Mouse (Mus musculus): ENCODE measurements around the gene Tial1. TPM values are rescaled to one million over a fixed set of nuclear protein-coding genes. Genes with fewer than 3 reads are reported as not detected.

The Tial1 gene
- 22.0 and 23.9 TPM in 2 replicates for polyA plus RNA-seq (2014; fragmentation: Nextera tagmentation; extraction: Ambion mirVana)

DNA sequence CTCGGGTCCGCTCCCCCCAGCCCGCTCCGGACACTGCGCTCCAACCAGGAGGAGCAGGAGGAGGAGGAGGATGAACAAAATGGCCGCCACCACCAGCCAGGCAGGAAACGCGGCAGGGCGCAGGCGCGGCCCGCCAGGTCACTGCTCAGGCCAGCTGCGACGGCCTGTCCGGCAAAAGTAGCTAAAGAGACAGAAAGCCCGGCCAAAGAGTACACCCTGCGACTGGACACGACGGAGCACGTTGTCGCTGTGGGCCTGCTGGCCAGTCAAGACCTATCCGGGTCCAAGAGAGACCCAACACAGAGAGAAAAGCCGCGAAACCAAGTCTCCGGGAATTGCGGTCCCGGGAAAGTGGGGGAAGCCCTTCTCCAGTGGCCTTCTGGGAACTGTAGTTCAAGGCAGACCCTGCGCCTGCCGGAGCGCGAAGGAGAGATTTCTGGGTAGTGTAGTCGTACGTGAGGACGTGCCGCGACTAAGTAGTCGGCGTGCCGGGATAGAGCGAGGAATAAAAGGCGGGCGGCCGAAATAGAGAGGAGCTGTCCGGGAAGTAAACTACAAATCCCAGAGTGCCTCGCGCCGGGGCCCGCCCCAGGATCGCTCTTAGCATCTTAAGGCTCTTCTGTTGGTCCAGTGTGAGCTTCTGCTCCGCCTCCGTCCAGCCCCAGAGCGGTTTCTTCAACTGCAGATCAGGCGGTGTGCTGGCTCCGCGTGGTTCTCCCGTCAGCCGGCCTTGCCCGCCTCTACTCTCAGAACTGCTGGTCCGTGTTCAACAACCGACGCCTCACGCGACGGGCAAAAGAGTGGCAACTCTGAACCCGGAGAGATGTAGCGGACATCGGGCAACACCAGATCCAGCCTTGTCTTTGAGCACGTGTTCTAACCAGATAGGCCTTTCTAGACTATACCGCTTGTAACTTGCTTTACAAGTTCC, at the start of gene Tial1:
Gene Tial1, minus strand, starts transcription at position 433 of the 931 bp plus-strand sequence.
- no peaks in the 10 kb centered on the region for H3K9me3 ChIP-seq (ENCODE audit: control insufficient read depth, low read length)
- H3K4me1 ChIP-seq (ENCODE audit: control insufficient read depth in 2 of 2, insufficient read depth in 2 of 2, low read length in 2 of 2) = peaks cover 0 to 19% of the 10 kb centered on the region in 2 experiments; a peak in 2 of 4 replicates
- no peaks in the 10 kb centered on the region for H3K27me3 ChIP-seq (ENCODE audit: control insufficient read depth, insufficient read depth, low read length)
- WGBS = 1% methylated on average over 69 of the region's 69 CpGs
- peak within 1 kb of the TSS; percentile 79 for H3K4me2 ChIP-seq (ENCODE audit: low read length)
- H3K9ac ChIP-seq (ENCODE audit: low read length) = peak within 1 kb of the TSS; percentile 83
- peak within 1 kb of the TSS; percentile 67 to 90 for H3K4me3 ChIP-seq (ENCODE audit: control insufficient read depth in 1 of 2, insufficient read depth in 1 of 2, low read depth in 1 of 2, low read length in 2 of 2)
- H3K36me3 ChIP-seq (ENCODE audit: control insufficient read depth, insufficient read depth, low read length) = no peaks in the 10 kb centered on the region
- H3K27ac ChIP-seq (replicated peaks in 1 of 2; ENCODE audit: control insufficient read depth in 1 of 2, insufficient read depth in 1 of 2, low read depth in 2 of 2, low read length in 2 of 2) = peak within 1 kb of the TSS; percentile 87 to 90
- ATAC-seq (ENCODE audit: insufficient number of reproducible peaks, insufficient read depth, low FRiP score, low read depth) = peak; percentile 98

DNA sequence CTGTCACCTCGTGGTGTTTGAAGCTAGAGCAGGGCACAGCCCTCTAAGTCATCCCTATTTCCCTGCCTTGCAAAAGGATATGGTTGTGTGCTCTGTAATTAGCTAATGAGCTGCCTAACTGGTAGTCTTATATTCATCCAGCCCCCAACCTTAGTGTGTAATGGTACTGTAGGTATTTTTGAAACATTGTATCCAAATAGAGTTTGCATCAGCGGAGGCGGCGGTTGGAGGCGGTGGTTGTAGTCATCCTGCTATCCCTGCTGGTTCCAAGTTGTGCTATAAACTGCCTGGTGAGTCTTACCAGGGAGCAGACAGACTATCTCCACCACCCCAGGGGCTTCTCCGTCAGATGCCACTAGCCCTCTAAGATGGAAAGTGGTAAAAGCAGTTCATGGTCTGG, 42.6 kb upstream of the Tial1 start:
- WGBS = 76% methylated on average over 6 of the region's 6 CpGs
- Histone ChIP-seq H3K9me3 (ENCODE audit: control insufficient read depth, low read length) (no peaks in the 10 kb centered on the region), H3K4me1 (ENCODE audit: control insufficient read depth in 2 of 2, insufficient read depth in 2 of 2, low read length in 2 of 2) (peaks cover 6 to 8% of the 10 kb centered on the region in 2 experiments), H3K9ac (ENCODE audit: low read length) (no peak overlapping the region), H3K4me2 (ENCODE audit: low read length) (no peak overlapping the region), H3K36me3 (ENCODE audit: control insufficient read depth, insufficient read depth, low read length) (no peaks in the 10 kb centered on the region), H3K4me3 (ENCODE audit: control insufficient read depth in 1 of 2, insufficient read depth in 1 of 2, low read depth in 1 of 2, low read length in 2 of 2) (no peak overlapping the region), H3K27me3 (ENCODE audit: control insufficient read depth, insufficient read depth, low read length) (no peaks in the 10 kb centered on the region), H3K27ac (replicated peaks in 1 of 2; ENCODE audit: control insufficient read depth in 1 of 2, insufficient read depth in 1 of 2, low read depth in 2 of 2, low read length in 2 of 2) (no peak overlapping the region)
- no peak for ATAC-seq (ENCODE audit: insufficient number of reproducible peaks, insufficient read depth, low FRiP score, low read depth)

DNA sequence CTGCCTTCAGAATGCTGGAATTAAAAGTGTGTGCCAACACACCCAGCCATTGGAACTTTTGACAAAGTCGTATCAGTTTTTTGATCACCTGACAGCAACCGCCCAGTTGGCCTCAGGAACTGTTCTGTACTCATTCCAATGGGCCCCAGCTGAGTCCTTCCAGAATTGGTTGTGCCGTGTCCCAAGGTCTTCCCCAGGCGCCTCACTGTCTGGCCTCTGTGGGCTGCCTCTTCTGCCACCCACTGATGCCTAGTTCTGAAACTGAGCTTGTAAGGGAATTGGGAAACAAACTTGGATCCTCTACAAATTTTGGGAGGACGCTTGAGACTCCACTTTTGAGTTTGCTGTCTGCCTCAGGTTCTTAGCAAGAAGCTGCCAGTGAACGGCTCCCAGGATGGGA, 38.3 kb upstream of the Tial1 start:
- H3K4me1 ChIP-seq (ENCODE audit: control insufficient read depth in 2 of 2, insufficient read depth in 2 of 2, low read length in 2 of 2) = peaks cover 6 to 8% of the 10 kb centered on the region in 2 experiments
- WGBS = 63% methylated on average over 6 of the region's 6 CpGs
- no peak overlapping the region for H3K9ac ChIP-seq (ENCODE audit: low read length)
- H3K27ac ChIP-seq (replicated peaks in 1 of 2; ENCODE audit: control insufficient read depth in 1 of 2, insufficient read depth in 1 of 2, low read depth in 2 of 2, low read length in 2 of 2) = no peak overlapping the region
- H3K4me2 ChIP-seq (ENCODE audit: low read length) = no peak overlapping the region
- no peaks in the 10 kb centered on the region for H3K36me3 ChIP-seq (ENCODE audit: control insufficient read depth, insufficient read depth, low read length)
- no peak for ATAC-seq (ENCODE audit: insufficient number of reproducible peaks, insufficient read depth, low FRiP score, low read depth)
- no peaks in the 10 kb centered on the region for H3K27me3 ChIP-seq (ENCODE audit: control insufficient read depth, insufficient read depth, low read length)
- H3K9me3 ChIP-seq (ENCODE audit: control insufficient read depth, low read length) = no peaks in the 10 kb centered on the region
- no peak overlapping the region for H3K4me3 ChIP-seq (ENCODE audit: control insufficient read depth in 1 of 2, insufficient read depth in 1 of 2, low read depth in 1 of 2, low read length in 2 of 2)

DNA sequence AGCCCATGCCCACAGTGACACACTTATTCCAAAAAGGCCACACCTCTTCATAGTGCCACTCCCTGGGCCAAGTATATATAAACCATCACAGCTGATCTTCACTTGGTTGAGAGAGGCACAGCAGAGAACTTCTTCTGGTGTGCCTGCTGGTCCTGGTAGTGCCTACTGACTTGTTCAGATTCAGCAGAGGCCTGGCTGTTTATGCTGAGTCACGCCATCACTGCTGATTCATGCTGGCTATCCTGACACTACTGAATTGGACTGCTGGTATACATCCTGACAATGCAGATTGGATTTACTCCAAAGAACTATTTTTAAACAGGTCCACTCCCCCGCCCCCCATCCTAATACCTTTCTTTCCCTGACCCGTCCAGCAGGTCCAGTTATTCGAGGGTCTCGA, 33.0 kb upstream of the Tial1 start:
- ATAC-seq (ENCODE audit: insufficient number of reproducible peaks, insufficient read depth, low FRiP score, low read depth) = no peak
- Histone ChIP-seq H3K27ac (replicated peaks in 1 of 2; ENCODE audit: control insufficient read depth in 1 of 2, insufficient read depth in 1 of 2, low read depth in 2 of 2, low read length in 2 of 2) (no peak overlapping the region), H3K9ac (ENCODE audit: low read length) (no peak overlapping the region), H3K9me3 (ENCODE audit: control insufficient read depth, low read length) (no peaks in the 10 kb centered on the region), H3K36me3 (ENCODE audit: control insufficient read depth, insufficient read depth, low read length) (no peaks in the 10 kb centered on the region), H3K4me1 (ENCODE audit: control insufficient read depth in 2 of 2, insufficient read depth in 2 of 2, low read length in 2 of 2) (no peaks in the 10 kb centered on the region), H3K4me3 (ENCODE audit: control insufficient read depth in 1 of 2, insufficient read depth in 1 of 2, low read depth in 1 of 2, low read length in 2 of 2) (no peak overlapping the region), H3K27me3 (ENCODE audit: control insufficient read depth, insufficient read depth, low read length) (no peaks in the 10 kb centered on the region), H3K4me2 (ENCODE audit: low read length) (no peak overlapping the region)
- WGBS = 78% methylated on average over 5 of the region's 5 CpGs

DNA sequence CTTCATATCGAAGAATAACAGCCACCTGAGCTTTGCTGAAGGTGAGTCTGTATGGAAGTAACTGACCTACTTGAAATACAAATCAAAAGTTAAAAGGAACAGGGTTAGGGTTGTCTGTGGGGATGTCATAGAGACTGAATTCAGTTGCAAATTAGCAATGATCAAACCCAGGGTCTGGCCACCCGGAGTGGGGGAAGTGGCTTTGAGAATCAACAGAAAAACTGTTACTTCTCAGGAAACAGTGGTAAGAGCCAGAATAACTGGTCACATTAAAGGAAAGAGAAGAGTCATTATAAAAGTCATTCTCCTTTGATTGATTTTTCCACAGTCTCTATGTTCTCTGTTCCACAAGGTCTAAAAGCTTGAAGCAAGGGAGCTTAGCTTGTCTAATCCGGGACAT, 27.5 kb upstream of the Tial1 start:
- no peak overlapping the region for H3K27ac ChIP-seq (replicated peaks in 1 of 2; ENCODE audit: control insufficient read depth in 1 of 2, insufficient read depth in 1 of 2, low read depth in 2 of 2, low read length in 2 of 2)
- no peak for ATAC-seq (ENCODE audit: insufficient number of reproducible peaks, insufficient read depth, low FRiP score, low read depth)
- H3K9ac ChIP-seq (ENCODE audit: low read length) = no peak overlapping the region
- WGBS = 97% methylated on average over 3 of the region's 3 CpGs
- H3K4me1 ChIP-seq (ENCODE audit: control insufficient read depth in 2 of 2, insufficient read depth in 2 of 2, low read length in 2 of 2) = no peaks in the 10 kb centered on the region
- no peak overlapping the region for H3K4me3 ChIP-seq (ENCODE audit: control insufficient read depth in 1 of 2, insufficient read depth in 1 of 2, low read depth in 1 of 2, low read length in 2 of 2)
- H3K27me3 ChIP-seq (ENCODE audit: control insufficient read depth, insufficient read depth, low read length) = no peaks in the 10 kb centered on the region
- H3K36me3 ChIP-seq (ENCODE audit: control insufficient read depth, insufficient read depth, low read length) = no peaks in the 10 kb centered on the region
- H3K9me3 ChIP-seq (ENCODE audit: control insufficient read depth, low read length) = peaks cover 35% of the 10 kb centered on the region
- no peak overlapping the region for H3K4me2 ChIP-seq (ENCODE audit: low read length)

DNA sequence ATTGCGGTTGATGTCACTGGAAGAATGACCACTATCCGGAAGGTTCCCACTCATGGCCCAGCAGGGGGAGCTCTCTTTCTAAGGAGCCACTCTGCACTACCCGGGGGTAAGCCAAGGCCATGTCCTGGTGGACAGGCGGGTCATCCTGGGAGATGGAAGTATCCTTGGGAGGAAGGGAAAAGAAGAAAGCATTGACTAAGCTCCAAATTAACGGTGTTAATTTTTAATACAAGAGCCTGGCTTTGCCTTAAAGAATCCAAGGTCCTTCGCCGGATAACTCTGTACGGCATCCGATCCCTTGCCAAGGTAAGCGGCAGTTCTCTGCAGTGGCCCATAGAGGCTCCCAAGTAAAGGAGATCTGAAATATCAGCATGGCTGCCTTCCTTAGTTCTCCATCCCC, 12.8 kb upstream of the Tial1 start:
- H3K36me3 ChIP-seq (ENCODE audit: control insufficient read depth, insufficient read depth, low read length) = no peaks in the 10 kb centered on the region
- no peak overlapping the region for H3K27ac ChIP-seq (replicated peaks in 1 of 2; ENCODE audit: control insufficient read depth in 1 of 2, insufficient read depth in 1 of 2, low read depth in 2 of 2, low read length in 2 of 2)
- H3K27me3 ChIP-seq (ENCODE audit: control insufficient read depth, insufficient read depth, low read length) = no peaks in the 10 kb centered on the region
- H3K4me2 ChIP-seq (ENCODE audit: low read length) = peak overlapping the region; percentile 54
- no peaks in the 10 kb centered on the region for H3K4me1 ChIP-seq (ENCODE audit: control insufficient read depth in 2 of 2, insufficient read depth in 2 of 2, low read length in 2 of 2)
- H3K9me3 ChIP-seq (ENCODE audit: control insufficient read depth, low read length) = 0 out of 2 replicates have a peak, but pooled peaks cover 4% of the 10 kb centered on the region
- WGBS = 32% methylated on average over 10 of the region's 10 CpGs
- peak overlapping the region in 1 of 2 experiments; percentile 2; a peak in 1 of 4 replicates for H3K4me3 ChIP-seq (ENCODE audit: control insufficient read depth in 1 of 2, insufficient read depth in 1 of 2, low read depth in 1 of 2, low read length in 2 of 2)
- no peak overlapping the region for H3K9ac ChIP-seq (ENCODE audit: low read length)
- peak; percentile 75; the same call in 1 of the 2 replicates for ATAC-seq (ENCODE audit: insufficient number of reproducible peaks, insufficient read depth, low FRiP score, low read depth)

DNA sequence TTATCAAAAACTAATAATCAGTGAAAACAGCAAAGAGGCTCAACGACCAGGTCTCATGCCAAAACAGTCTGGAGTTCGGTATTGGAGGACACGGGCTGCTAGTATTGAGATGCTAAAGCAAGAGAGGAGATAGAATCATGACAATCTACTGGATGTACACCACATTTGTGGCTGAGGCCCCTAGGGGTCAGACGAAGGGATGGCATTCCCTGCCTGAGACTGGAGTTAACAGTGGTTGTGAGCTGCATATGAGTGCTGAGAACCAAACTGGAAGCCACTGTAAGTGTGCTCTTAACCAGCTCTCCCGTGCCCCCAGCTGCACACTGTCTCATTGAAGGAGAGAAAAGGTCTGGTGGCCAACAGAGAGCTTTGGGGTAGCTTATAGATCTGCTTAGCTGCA, 889 bp upstream of the Tial1 start:
- ATAC-seq (ENCODE audit: insufficient number of reproducible peaks, insufficient read depth, low FRiP score, low read depth) = no peak
- WGBS = 72% methylated on average over 5 of the region's 5 CpGs
- Histone ChIP-seq H3K4me1 (ENCODE audit: control insufficient read depth in 2 of 2, insufficient read depth in 2 of 2, low read length in 2 of 2) (peaks cover 0 to 17% of the 10 kb centered on the region in 2 experiments; a peak in 2 of 4 replicates), H3K36me3 (ENCODE audit: control insufficient read depth, insufficient read depth, low read length) (no peaks in the 10 kb centered on the region), H3K27me3 (ENCODE audit: control insufficient read depth, insufficient read depth, low read length) (no peaks in the 10 kb centered on the region), H3K4me3 (ENCODE audit: control insufficient read depth in 1 of 2, insufficient read depth in 1 of 2, low read depth in 1 of 2, low read length in 2 of 2) (peak overlapping the region in 1 of 2 experiments; percentile 67; a peak in 2 of 4 replicates), H3K9me3 (ENCODE audit: control insufficient read depth, low read length) (no peaks in the 10 kb centered on the region), H3K9ac (ENCODE audit: low read length) (peak overlapping the region; percentile 70), H3K4me2 (ENCODE audit: low read length) (peak overlapping the region; percentile 79), H3K27ac (replicated peaks in 1 of 2; ENCODE audit: control insufficient read depth in 1 of 2, insufficient read depth in 1 of 2, low read depth in 2 of 2, low read length in 2 of 2) (no peak overlapping the region; a peak in 1 of 4 replicates)

Measured in heart, embryonic 14.5 days (tissue).